Mouse (Mus musculus): ENCODE results near the gene Axin1.

Gene Axin1

GRCm38 (mm10) chr17:26192481-26193190, 54.1 kb downstream of the Axin1 start:
- DNase-seq: no peak

DNA sequence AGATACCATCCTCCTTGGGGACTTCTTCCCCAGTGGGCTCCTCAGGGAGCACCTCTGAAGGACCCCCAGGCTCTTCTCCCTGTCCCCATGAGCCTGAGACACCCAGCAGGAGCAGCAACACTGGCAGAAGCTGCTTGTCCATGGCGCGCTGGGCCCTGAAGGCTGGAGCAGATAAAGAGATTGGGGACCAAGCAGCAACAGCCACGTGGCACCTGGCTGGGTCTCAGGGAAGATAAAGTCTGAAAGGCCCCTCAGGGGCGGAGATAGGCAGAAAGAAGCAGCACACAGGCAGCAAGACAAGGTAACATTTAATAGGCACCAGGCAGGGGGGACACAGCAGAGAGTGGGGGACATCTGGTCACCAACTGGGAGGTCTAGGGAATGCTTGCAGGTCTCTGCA, 60.4 kb downstream of the Axin1 start, which contains the start of gene Pdia2:
Pdia2 (minus strand) TSS at position 196 of the 400 bp plus-strand sequence.
- DNase-seq: no peak

DNA sequence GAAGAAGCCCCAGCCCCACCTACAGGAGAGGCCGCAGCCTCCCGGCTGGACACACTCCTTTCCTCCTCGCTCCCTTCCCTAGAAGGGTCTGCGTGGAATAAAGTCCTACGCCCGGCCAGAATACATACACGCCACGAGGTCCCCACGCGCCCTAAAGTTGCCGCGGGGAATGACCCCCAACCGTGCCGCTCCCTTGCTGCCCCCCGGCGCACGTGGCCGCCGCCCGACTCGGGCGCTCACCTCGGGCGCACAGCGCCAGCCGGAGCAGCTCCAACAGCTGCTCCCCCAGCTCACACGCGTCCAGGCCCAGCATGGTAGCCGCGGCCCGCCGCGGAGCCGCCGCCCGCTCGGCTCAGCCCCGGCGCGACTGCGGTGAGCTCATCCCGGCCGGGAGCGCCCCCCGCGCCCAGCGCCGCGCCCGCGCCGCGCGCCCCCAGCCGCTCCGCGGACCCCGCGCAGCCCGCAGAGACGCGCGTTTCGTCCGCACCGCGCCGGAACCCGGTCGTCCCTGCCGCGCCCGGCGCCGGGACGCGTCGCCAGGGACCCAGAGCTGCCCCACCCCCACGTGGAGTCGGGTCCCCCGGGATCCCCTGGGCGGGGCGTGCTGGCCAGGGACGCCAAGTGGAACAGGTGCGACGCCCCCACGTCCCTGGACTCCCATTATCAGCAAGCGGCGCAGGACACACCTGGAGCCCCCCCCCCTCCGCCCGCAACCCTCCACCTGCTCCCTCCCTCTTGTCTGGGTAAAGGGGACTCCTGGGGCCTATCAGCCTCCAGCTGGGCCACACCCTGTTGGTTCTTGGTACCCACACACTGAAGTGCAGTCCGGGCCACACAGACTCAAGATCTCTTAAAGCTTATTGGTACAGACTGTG, 62.6 kb downstream of the Axin1 start:
- no peak for DNase-seq

- DNase-seq: no peak
Observed at GRCm38 (mm10) chr17:26201998-26202397, 63.5 kb downstream of the Axin1 start.

DNA sequence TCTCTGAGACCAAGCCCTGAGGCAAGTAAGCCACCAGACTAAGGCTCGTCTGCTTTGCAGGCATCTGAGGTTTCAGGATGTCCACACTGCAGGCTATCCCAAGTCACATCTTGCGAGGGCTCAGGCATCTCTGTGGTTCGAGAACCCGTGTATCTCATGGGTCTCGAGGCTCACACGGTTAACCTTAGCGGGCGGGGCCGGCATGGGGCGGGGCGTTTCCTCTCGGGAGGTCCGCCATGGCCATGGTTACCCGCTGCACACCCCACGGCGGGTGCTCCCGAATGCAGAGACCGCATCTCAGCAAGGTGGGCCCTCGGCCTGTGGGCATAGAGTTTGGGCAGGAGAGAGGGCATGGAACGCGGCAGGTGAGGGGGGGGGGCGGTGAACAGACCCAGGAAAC, 64.2 kb downstream of the Axin1 start, which contains the start of gene Rgs11:
Rgs11 (plus strand) TSS at position 215 of the 400 bp plus-strand sequence.
- peak; percentile 58 for DNase-seq

DNA sequence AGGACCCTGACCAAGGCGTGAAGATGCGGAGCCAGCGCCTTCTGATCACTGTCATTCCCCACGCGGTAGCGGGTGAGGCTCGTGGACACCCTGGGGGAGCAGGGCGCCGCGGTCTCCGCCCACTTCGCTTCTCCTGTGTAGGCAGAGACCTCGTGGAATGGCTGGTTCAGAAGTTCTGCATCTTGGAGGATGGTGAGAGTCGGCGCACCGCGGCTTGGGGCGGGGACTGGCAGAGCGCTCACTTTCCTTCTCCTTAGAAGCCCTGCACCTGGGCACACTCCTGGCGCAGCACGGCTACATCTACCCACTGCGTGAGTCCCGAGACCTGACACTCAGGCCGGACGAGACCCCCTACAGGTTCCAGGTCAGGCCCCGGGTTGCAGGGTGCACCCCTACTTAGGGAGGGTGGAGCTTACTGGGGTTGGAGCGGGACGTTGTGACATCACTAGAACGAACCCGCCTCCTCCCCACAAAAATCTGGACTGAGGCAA, 64.9 kb downstream of the Axin1 start:
- DNase-seq: peak; percentile 45

DNA sequence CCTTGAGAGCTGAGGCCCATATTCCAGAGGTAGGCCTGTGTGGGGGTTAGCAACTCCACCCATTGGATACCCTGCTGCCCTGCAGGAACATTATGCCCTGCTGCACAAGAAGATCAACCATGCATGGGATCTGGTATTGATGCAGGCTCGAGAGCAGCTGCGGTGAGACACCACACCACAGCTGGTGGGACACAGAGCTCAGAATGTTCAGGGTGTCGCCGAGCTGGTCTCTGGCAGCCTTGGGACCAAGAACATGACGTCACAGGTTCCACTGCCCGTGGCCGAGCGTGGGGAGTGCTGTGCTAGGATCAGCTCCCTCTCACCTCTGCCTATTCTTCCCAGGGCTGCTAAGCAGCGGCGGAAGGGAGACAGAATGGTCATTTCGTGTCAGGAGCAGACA, 66.3 kb downstream of the Axin1 start:
- no peak for DNase-seq

DNA sequence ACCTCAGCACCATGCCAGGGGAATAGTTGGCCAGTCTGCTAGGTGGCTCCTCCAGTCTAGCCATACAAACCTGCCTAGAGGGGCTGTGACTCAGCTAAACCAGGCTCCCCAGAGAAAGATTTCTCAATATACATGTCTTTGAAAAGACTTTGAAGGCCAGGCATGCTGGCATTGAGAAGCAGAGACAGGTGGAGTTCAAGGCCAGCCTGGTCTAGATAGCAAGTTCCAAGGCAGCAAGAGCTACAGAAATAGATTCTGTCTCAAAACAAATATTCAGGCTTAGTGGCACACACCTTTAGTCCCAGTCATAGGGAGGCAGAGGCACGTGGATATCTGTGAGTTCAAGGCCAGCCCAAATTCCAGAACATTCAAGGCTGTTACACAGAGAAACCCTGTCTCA, 67.9 kb downstream of the Axin1 start:
- no peak for DNase-seq

- no peak for DNase-seq
Observed at GRCm38 (mm10) chr17:26207686-26208085, 69.2 kb downstream of the Axin1 start, which contains the start of gene Arhgdig. Arhgdig (minus strand) TSS chr17:26207786.

GRCm38 (mm10) chr17:26212241-26212640, 73.8 kb downstream of the Axin1 start:
- no peak for DNase-seq

GRCm38 (mm10) chr17:26212681-26213080, 74.2 kb downstream of the Axin1 start:
- no peak for DNase-seq

- no peak for DNase-seq
Observed at GRCm38 (mm10) chr17:26221508-26221907, 83.0 kb downstream of the Axin1 start.

GRCm38 (mm10) chr17:26225150-26225549, 86.7 kb downstream of the Axin1 start:
- peak; percentile 58 for DNase-seq

DNA sequence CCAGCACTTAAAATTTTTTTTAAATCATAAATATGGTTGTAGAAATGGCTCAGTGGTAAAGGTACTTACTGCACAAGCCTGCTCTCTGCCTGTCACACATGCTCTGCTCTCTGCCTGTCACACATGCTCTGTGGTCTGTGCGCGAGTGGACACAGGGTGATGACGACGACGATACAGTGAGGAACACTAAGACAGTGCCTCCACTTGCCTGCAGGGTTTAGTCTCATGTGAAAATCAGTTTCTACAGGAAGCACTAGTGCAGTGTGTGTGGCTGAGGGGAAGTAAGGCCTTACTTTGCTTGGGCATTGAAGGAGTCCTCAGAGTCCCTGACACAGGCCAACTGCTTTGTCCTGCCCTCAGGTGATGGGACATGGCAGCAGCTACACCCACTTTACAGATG, 91.3 kb downstream of the Axin1 start:
- DNase-seq: no peak

DNA sequence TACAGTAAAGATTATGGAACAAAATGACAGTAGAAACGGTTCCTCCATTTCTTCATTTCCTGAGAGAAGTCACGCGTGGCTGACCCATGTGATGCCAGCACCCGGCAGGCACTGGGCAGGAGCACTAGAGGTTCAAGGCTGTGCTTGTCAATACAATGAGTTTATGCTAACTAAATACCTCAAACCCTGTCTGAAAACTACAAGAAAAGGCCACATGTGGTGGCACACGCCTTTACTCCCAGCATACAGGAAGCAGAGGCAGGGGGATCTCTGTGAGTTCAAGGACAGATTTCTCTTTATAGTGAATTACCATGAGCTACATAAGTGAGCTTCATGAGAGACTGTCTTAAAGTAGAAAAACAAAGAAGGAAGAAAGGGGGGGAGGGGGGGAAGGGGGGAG, 92.7 kb downstream of the Axin1 start:
- no peak for DNase-seq

DNA sequence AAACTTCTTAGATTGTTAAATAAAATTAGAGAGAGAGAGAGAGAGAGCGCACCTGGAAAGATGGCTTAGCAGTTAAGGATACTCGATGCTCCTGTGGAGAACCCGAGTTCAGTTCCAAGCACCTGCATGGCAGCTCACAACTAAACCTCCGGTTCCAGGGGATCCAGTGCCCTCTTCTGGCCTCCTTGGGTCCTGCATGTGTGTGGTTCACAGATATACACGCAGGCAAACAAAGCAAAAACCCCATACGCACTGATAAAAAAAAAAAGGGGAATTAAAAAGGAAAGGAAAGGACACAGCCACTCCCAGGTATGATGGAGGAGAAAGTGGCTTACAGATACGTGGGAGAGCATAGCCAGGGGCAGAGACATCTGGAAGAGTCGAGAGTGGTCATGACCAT, 94.4 kb downstream of the Axin1 start:
- no peak for DNase-seq

- DNase-seq: no peak
Observed at GRCm38 (mm10) chr17:26234386-26234785, 95.9 kb downstream of the Axin1 start.

DNA sequence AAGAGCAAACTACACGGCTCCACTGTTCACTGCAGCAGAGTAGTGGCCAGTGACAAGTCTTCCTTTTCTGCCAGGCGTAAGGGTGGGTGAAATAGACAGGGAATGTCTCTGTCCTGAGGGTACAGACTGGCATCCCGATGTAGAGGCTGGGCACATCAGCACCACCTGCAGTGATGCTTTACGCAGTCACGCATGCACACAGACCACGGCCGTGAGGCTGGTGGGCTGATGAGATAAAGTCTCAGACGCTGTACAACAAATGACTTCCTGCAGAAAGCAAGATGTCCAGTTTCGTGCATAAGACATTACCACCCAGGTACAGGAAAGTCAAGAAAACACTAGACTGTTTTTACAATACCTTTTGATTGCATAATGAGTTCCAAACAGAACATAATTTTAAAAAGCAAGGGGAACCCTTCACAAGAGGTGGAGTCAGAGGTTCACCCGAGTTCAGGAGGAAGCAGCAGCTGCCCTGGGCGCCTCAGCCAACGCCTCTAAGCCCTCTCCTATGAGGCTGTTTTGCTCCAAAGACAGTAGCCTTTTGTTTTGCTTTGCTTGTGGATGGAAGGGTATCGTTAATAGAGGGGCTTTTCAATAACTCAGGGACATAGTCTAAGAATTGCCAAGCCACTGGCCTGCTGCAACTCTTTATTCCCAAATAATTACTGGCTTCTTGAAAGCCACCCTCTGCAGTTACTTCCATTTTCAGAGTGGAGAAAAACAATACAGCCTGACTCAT, 96.8 kb downstream of the Axin1 start:
- no peak for DNase-seq

DNA sequence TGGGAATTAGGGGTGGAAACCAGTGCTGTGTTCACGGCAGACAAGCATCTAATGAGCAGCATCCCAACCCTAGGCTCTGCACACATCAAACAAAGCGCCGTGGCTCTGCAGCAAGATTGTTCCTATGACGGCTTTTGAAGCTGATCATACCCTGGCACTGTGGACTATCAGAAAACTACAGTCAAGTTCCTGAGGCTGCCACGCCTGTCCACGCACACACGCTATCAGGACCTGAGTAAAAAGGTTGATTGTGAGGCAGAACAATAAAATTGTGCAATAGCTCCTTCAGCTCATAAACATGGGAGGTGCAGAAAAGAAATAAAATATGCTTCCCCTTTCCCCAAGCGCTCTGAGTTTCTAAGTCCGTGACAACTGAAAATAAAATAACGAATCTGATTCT, 99.2 kb downstream of the Axin1 start:
- DNase-seq: no peak

GRCm38 (mm10) chr17:26239551-26239950, 101.1 kb downstream of the Axin1 start:
- DNase-seq: no peak

- no peak for DNase-seq
Observed at GRCm38 (mm10) chr17:26240120-26240790, 101.8 kb downstream of the Axin1 start.

GRCm38 (mm10) chr17:26240990-26241389, 102.5 kb downstream of the Axin1 start:
- no peak for DNase-seq

Measured in kidney, postnatal 10 days (tissue).